Mouse (Mus musculus) brain, embryonic 14.5 days (tissue): ENCODE results near the gene Omg.

Experiments used
- CTCF ChIP-seq: fragments of 200-500 bp; IDR thresholded peaks from 2 replicates; pipeline ENCODE4 v1.5.1; 2012; ENCODE audit warnings: inconsistent platforms, mild to moderate bottlenecking, moderate library complexity, borderline replicate concordance; ENCODE audit not compliant: insufficient read depth, insufficient read length; ENCODE audit errors: extremely low read depth
- POLR2A ChIP-seq: fragments of 200-500 bp; IDR thresholded peaks from 2 replicates; pipeline ENCODE4 v1.6.1; 2012; ENCODE audit warnings: mild to moderate bottlenecking, inconsistent platforms, borderline replicate concordance; ENCODE audit not compliant: poor library complexity, insufficient read depth, insufficient read length, severe bottlenecking; ENCODE audit errors: extremely low read depth

DNA sequence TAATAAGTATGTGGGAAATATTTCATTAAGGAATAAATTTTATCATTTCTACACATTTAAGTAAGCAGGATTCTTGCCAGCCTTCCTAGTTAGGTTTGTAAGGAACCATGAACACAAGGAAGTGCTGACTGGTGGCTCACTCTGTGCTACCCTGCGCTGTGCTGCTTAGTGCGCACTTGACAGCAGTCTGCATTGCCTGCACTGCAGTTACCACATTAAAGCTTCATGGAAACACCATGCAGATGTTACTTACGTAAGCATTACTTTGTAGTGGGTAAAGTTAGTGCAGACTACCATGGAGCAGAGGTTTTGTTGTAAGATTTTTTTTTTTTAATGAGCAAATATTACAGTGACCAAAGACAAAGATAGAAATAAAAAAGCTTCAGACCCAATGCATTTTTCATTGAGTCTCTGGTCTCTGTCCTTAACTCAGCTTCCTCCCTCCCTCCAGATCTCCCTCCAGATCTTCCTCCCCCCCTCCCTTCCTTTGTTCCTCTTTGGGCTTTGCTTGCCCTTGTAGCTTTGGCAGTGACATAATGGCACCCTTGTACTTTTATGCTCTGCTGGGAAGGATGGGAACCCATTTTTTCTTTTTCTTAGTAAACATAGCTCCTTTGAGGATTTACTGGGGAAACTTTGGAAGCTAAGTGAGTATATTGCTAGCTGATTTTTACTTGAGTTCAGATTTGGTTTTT is 43.0 kb downstream of the Omg start:
- TF ChIP-seq CTCF (no peak), POLR2A (no peak)
